Mouse (Mus musculus): ENCODE data around the gene 1520401A03Rik.

Gene 1520401A03Rik

DNA sequence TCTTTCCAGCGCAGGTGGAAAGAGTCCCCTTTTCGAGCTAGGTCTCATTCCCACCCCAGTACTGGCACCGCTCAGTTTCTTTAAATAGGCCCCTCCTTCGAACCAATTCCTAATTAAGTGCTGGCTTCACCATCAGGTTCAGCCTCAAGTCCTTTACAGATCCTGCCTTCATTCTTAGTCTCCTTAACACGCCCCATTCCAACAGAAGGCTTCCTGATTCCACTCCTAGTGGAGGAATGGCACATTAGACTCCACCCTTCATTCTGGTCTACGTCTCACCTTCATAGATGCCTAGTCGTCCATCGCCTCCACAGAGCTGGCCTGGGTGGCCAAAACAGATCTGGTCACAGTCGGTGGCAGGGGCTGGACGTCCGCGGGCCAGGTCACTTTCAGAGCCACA, 20.4 kb upstream of the 1520401A03Rik start:
- no peak for DNase-seq (ENCODE audit: low read depth, low spot score)

GRCm38 (mm10) chr17:23742210-23742793, 19.7 kb upstream of the 1520401A03Rik start:
- DNase-seq (ENCODE audit: low read depth, low spot score), result no peak

DNA sequence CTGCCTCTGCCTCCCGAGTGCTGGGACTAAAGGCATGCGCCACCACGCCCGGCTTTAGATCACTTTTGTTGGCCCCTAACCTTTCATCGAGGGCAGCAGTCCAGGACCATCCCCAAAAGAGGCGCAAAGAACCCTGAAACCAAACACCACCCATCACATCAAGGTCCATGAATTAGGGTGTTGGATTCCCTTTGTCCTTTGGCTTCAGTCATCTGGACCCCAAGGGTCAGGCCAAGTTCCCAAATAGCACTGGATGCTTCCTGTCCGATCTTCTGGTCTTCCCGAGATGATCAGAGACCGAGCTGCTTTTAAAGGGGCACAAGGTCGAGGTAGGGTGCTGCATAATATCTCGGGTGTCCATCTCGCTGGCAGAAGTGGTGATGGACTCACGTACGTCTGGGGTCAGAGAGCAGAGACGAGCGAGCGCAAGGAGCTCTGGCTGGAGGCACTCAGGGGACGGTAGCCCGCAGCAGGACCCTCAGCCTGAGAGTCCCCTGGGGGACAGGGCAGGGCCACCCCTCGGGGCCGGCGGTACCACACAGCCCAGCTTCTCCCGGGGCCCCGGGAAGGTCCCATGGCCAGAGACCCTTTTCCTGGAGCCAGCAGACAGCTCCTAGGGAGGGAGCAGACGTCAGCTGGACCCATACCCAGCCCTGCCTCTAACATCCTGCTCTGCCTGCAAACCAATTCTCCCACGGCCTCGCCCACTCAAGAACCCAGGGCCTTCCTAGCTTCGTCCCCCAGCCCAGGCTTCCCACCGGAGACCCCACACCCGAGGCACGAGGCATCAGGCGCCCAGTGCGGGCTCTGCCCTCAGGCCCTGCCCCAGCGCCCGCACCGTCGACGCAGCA, 19.0 kb upstream of the 1520401A03Rik start:
- DNase-seq (ENCODE audit: low read depth, low spot score), result no peak

- DNase-seq (ENCODE audit: low read depth, low spot score), result no peak
These were observed 18.0 kb upstream of the 1520401A03Rik start, which contains the start of gene Paqr4 for GRCm38 (mm10) chr17:23740598-23741021. Gene Paqr4, minus strand, starts transcription at chr17:23740867.

- peak; percentile 83 for DNase-seq (ENCODE audit: low read depth, low spot score)
These were observed 17.6 kb upstream of the 1520401A03Rik start for GRCm38 (mm10) chr17:23740136-23740584.

GRCm38 (mm10) chr17:23739202-23740135, 16.9 kb upstream of the 1520401A03Rik start:
- peak; percentile 22 for DNase-seq (ENCODE audit: low read depth, low spot score)

GRCm38 (mm10) chr17:23738836-23739201, 16.2 kb upstream of the 1520401A03Rik start:
- no peak for DNase-seq (ENCODE audit: low read depth, low spot score)

- peak; percentile 24 for DNase-seq (ENCODE audit: low read depth, low spot score)
These were observed 15.2 kb upstream of the 1520401A03Rik start for GRCm38 (mm10) chr17:23737493-23738445.

GRCm38 (mm10) chr17:23734341-23734740, 11.8 kb upstream of the 1520401A03Rik start:
- no peak for DNase-seq (ENCODE audit: low read depth, low spot score)

DNA sequence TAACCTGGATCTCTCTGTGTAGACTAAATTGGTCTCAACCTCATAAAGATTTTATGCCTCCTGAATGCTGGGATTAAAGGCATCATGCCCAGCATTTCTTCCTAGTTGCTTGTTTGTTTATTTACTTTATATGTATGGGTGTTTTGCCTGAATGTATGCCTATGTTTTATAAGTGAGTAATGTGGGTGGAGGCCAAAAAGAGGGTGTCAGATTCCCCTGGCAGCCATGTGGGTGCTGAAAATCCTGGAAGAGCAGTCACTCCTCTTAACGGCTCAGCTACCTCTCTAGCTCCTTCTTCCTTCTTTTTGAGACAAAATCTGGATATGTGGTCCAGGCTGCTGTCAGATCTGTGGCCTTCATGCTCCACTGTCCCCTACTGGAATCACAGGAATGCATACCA, 7.9 kb upstream of the 1520401A03Rik start:
- DNase-seq (ENCODE audit: low read depth, low spot score), result no peak

DNA sequence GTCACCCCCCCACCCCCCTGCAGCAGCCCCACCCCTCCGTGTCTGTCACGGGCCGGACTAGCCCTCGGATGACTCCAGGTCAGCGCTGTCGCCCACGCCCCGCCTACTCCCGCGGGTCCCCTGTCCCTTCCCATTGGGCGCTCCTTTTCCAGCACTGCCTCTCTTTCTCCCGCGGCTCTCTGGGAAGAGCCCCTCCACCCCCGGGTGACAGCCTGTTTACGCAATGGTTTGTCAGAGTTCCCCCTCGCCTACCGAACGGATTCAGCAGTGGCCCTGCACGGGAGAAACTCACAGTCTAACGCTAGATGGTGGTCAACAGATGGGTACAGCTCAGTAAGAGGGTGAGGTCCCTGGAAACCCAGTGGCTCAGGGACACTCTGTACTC, 4.2 kb upstream of the 1520401A03Rik start:
- peak; percentile 75 for DNase-seq (ENCODE audit: low read depth, low spot score)

GRCm38 (mm10) chr17:23725999-23726757, 3.6 kb upstream of the 1520401A03Rik start, which contains the start of gene Pkmyt1:
Gene Pkmyt1, plus strand, starts transcription at chr17:23726336.
- DNase-seq (ENCODE audit: low read depth, low spot score), result peak; percentile 96

DNA sequence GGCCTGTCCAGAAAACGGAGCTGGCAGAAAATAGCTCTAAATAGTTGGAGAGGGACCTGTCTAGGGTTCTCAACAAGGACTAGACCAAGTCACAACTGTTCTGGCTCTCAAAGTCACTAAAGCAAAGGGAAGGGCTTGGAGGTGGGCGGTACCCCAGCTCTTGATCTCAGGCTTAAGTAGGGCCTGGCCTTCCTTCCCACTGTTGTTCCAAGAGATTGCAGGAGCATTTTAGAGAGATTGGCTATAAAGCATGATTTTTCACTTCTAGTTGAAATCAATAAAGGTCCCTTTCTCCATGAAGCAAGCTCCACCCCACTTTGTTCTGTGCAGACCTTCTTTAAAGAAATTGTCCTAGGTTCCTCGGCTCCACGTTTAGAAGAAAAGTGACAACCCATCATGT, 2.9 kb upstream of the 1520401A03Rik start:
- DNase-seq (ENCODE audit: low read depth, low spot score), result no peak

- no peak for DNase-seq (ENCODE audit: low read depth, low spot score)
These were observed 697 bp downstream of the 1520401A03Rik start for GRCm38 (mm10) chr17:23721886-23722285.

DNA sequence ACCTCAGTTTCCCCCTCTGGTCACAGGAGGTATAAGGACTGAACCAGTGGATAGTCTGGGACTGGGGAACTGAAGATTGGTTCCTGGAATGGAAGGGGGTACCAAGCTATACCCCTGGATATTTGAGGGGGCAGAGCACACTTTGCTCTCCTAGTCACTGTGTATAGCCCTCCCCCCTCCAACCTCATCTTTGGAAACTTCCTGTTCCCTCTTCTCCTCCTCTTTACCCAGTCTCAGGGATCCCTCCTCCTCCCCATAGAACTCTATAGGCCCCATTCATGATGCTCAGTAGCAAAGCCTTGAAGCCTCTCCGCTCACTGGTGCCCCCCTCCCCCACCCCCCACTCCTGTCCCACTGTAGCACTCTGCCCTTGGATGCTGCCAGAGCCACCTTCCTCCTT, 3.1 kb downstream of the 1520401A03Rik start:
- DNase-seq (ENCODE audit: low read depth, low spot score), result no peak

DNA sequence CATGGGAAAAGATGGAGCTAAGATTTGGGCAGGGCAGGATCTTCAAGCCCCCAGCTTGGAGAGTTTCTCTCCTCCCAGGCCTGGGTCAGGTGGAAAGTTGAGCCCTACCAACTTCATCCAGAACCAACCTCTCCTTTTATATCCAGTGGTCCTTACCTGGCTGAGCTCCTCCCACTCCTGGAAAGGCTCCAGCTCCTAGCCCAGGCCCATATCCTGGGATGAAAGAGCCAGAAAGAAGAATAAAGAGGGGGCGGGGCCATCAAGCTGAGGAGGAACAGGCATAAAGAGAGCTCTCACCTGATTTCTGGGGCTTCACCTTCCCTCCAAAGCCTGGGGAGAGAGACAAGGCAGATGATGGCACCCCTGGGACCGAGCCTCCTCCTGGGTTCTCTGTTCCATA, 5.6 kb downstream of the 1520401A03Rik start:
- DNase-seq (ENCODE audit: low read depth, low spot score), result no peak

DNA sequence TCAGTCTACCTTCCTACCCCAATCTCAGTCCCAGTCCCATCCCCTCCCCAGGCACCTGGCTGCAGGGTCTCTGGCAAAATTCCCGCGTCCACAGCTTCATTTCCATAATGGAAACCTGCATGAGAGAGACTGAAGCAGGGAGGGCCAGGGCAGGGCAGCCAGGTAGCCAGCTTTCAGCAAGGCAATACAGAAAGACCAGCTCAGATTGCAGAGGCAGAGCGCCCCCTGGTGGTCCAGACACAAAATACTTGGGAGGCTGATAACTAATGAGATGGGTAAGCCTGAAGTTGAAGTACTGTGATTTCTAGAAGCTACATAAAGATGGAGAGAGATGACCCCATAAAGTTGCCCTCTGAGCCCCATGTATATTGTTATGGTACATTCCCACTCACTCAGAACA, 16.4 kb downstream of the 1520401A03Rik start:
- peak; percentile 73 for DNase-seq (ENCODE audit: low read depth, low spot score)

- no peak for DNase-seq (ENCODE audit: low read depth, low spot score)
These were observed 17.0 kb downstream of the 1520401A03Rik start for GRCm38 (mm10) chr17:23705525-23706104.

- DNase-seq (ENCODE audit: low read depth, low spot score), result no peak
These were observed 17.8 kb downstream of the 1520401A03Rik start for GRCm38 (mm10) chr17:23704741-23705140.

All from A20 (cell line).